16 mouse cellular contexts compared by ENCODE assay signal in the genomic region with DNA sequence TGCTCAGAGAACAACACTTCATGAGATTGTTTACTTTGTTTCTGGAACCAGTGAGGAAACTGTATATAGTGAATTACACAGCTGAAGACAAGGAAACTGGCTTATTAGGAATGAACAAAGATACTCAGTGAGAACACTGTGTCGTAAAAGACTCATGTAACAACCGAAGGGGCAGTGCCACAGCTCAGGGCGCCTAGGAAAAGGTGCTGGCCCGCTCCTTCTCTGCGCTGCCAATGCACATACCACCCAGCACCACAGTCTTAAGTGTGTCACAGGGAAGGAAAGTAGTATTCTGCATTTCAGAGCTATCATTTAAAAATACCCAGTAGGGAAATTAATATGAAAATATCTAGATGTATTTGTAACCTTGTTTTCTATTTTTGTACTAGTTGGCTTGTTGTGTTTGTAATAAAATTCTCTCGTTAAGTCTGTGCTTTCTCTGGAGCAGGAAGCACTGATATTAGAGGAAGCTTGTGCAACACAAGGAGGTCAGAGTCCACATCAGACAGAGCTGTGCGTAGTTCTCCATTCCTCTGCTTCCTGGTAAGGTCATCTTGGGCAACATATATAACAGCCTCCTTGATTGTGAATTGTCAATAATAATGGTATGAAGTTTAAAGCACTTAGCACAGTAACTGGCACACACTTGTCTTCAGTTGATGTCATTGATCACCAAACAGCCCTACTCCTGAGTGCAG. TPM values are rescaled to one million over a fixed set of nuclear protein-coding genes. Genes with fewer than 3 reads are reported as not detected.
DNase-seq lines count a peak whose midpoint lies in the region; ATAC-seq and TF ChIP-seq lines count a peak whose summit lies in the region.
"Had no signal": no experiment of that assay in that cellular context is flagged by ENCODE, and none has a peak within 500 bp of the region (broad histone marks: within the 10 kb centered on the region; RNA-seq: fewer than 3 reads in every experiment).

No protein-coding gene starts in this region.

- ATAC-seq in granulocyte monocyte progenitor cell, adult 5-6 weeks (replicated peaks; ENCODE audit: poor library complexity, severe bottlenecking) = peak; percentile 100
- ATAC-seq: CD4-positive, CD25-positive, alpha-beta regulatory T cell, adult 4 months; midbrain, embryonic 16.5 days had no signal

- no peak overlapping the region for H3K27ac ChIP-seq in left cerebral cortex, adult 2 months
- H3K27ac ChIP-seq: forebrain, embryonic 12.5 days; heart, adult 2 months had no signal

- intact Hi-C loops in left cerebral cortex, adult 2 months (cut with DNase I) = no loop called here

- peak; percentile 8 for DNase-seq in kidney, postnatal 14 days
- DNase-seq in kidney, postnatal 25 days = no peak
- DNase-seq in adipocyte (ENCODE audit: low spot score) = peak; percentile 62
- DNase-seq in skeletal muscle tissue, adult 2 months (ENCODE audit: low read depth, low spot score) = peak; percentile 32
- no peak for DNase-seq in left cerebral cortex, adult 2 months (ENCODE audit: extremely low spot score in 1 of 2, low spot score in 2 of 2)
- DNase-seq in right cerebral cortex, postnatal 36 days (ENCODE audit: low spot score in 2 of 2) = no peak
- DNase-seq: cerebellum, adult 11 months; cerebellum, postnatal 36 days; heart, adult 2 months; spleen, adult 18-20 months had no signal

- no peak overlapping the region for H3K4me3 ChIP-seq in left cerebral cortex, adult 2 months
- H3K4me3 ChIP-seq: forebrain, embryonic 12.5 days; heart, adult 2 months had no signal

- no peak for TF ChIP-seq CTCF in left cerebral cortex, adult 2 months (IDR thresholded peaks at IDR 0.05)

RNA-seq across cellular contexts. Expression of gene Trim52, which starts 49.0 kb away (rescaled TPM):
- not detected in 2 replicates for total RNA-seq in granulocyte monocyte progenitor cell, adult 5-6 weeks (2014; fragmentation: Nextera tagmentation)
- not detected in 2 replicates for total RNA-seq in granulocyte monocyte progenitor cell, adult 5-6 weeks (2017)
- not detected for total RNA-seq in left cerebral cortex, adult 2 months (2021)
- total RNA-seq: adrenal gland, postnatal 4 days; heart, adult 2 months; heart, postnatal 25 days had no signal

Comparison
In these comparisons a context has a peak if more than half of its experiments do, and no peak if none do; other contexts are left out.
1. DNase-seq: peak in kidney, postnatal 14 days (single experiment), adipocyte (single experiment) and skeletal muscle tissue, adult 2 months (single experiment); none in kidney, postnatal 25 days (0 of 2), left cerebral cortex, adult 2 months (0 of 2) and right cerebral cortex, postnatal 36 days (0 of 2).